Mouse (Mus musculus) 416B (cell line): ENCODE measurements around the gene Akr1b7.
"Not testable (repeated sequence)": the region's sequence is repeated elsewhere in the genome, so short reads cannot be mapped to it uniquely, and the experiment has no call there.

Experiments used
- DNase-seq: peaks from one replicate; pipeline ENCODE4 v3.0.0; 2011; ENCODE audit warnings: low read depth

Gene Akr1b7

DNA sequence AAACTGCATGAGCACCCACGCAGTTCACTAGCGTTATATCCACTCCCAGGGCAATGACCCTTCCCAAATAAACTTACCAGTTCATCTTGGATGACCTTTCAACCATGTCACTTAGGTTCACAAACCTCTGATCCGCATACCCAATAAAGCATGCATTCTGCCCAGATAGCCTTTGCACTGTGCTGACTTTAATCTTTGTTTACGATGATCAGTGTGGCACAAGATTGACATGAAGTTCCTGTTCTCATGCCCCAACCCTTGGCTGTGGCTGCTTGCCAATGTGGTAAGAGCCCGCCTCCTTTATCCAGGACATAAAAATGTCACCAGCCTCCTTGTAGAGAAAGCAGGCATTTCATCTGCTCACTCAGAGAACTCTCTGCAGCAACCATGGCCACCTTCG is at the start of gene Akr1b7:
Akr1b7 (plus strand) TSS at position 312 of the 400 bp plus-strand sequence.
- peak; percentile 43 for DNase-seq

DNA sequence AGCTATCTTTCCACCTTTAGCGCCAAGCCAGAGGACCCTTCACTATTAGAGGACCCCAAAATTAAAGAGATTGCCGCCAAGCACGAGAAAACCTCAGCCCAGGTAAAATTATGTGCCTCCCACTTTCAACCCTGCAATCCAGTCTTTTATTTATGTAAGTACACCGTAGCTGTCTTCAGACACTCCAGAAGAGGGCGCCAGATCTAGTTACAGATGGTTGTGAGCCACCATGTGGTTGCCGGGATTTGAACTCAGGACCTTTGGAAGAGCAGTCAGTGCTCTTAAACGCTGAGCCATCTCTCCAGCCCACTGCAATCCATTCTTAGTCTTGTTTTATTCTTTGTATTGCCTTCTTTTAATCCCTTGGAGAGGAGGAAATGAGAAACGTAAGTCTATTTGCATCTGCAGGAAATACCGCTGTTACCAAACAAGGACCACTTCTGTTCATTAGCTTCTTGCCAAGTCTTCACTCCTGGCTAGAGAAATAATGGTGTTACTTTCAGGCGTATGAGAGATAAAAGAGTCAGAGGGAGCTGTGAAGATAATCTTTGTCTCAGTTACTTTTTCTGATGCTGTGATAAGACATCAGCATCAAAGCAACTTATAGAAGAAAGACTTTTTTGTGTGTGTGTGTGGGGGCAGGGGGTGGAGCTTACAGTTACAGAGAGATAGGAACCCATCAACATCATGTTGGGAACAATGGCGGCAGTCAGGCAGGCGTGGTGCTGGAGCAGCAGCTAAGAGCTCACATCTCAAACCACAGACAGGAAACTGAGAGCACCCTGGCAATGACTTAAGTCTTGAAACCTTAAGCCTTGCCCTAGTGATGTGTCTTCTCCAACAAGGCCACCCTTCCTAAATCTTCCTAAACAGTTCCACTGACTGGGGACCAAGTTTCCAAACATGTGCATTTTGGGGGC is 47.7 kb upstream of the Akr1b7 start:
- peak; percentile 44 for DNase-seq

DNA sequence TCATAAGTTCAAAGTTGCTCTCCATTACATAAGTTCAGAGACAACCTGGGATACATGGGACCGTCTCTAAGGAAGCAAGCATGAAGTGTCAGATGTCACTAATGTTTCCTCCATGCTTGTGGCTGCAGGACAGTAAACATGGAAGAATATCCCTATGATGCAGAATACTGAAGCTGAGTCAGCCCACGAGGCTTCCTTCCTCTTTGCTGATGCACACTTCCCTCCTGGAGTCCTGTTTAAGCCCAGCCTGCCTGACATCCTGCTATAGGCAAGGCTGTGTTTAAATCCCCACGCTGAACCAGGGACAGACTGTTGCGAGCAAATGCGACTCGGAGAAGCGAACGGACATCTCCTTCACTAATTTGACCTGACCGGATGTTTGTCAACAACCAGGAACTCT is 44.1 kb upstream of the Akr1b7 start:
- DNase-seq, result peak; percentile 72

DNA sequence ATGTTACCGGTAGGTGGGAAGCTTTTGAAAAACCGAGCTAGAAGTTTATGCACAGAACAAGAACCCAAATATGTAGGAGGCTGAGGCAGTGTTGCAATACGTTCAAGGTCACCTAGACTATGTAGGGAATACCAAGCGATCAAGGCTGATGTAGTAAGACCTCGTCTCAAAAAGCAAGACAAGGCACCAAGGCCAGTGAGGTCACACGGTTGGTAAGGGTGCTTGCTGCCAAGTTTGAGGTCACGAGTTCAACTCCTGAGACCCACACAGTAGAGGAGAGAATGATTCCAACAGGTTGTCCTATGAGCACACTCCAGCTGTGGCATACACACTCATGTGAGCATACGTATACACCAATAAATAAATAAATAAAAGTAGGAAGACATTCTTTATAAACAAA is 42.1 kb upstream of the Akr1b7 start:
- DNase-seq, result no peak

DNA sequence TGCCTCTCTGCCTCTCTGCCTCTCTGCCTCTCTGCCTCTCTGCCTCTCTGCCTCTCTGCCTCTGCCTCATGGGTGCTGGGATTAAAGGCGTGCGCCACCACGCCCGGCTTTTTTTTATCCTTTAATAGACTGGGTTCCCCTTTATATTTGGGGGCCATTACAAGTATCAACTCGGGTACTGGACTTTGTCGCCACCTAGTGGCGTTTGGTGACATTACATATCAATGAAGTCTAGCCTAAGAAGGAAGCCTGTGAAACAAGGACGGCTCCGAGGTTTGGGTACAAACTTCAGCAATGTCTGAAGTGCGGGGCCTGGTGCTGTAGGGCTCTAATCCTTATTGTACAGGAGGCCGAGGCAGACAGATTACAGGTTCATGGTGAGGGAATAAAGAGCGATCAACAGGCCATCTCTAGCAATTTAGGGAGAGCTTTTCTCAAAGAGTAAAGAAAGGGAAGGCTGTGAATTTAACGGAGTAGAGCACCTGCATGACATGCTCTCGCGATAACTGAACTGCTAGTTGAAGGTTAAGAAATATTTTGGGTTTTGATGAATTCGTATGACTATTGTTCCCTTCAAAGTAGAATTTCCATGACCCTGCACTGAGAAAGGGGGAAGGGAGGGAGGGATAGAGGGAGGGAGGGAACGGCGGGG is 40.3 kb upstream of the Akr1b7 start:
- DNase-seq, result peak; percentile 94

DNA sequence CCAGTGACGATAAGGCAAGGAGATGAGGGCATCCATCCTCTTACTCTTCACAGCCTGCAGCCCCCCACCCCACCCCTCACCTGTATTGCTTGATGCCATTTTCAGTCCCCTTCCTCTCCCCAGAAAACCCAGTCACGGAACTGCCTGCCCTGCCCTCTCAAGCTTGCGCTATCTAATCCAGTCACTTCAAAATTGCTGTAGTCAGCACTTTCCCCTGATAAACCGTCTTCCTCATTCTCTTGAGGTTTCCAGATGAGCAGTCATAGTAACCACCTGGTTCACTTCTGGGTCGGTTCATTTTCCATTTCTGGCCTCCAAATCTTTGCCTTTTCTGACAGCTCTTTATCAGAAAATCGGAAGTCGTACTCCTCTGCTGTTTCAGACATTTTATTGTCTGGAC is 38.3 kb upstream of the Akr1b7 start:
- DNase-seq, result peak; percentile 67

DNA sequence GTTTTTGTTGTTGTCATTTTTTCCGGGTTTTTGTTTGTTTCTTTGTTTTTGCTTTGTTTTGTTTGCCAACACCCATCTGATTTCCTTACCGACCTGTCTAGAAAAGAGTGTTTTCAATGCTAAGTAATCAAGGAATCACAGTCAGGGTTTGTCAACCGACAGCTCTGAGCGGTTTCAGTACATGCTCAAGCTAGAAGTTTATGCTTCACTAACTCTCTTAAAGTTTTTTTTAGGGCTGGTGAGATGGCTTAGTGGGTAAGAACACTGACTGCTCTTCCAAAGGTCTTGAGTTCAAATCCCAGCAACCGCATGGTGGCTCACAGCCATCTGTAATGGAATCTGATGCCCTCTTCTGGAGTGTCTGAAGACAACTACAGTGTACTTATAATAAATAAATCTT is 36.2 kb upstream of the Akr1b7 start:
- not testable (repeated sequence) for DNase-seq

DNA sequence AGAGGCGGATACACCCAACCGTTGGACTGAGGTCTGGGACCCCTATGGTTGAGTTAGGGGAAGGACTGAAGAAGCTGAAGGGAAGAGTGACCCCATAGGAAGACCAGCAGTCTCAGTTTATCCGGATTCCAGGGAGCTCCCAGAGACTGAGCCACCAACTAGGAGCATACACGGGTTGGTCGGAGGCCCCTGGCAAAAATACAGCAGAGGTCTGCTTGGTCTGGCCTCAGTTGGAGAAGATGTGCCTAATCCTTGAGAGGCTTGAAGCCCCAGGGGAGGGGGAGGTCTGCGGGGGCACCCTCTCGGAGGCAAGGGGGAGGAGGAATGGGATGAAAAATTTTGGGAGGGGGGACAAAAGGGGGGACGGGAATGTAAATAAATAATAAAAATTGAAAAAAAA is 28.7 kb upstream of the Akr1b7 start:
- DNase-seq, result no peak

DNA sequence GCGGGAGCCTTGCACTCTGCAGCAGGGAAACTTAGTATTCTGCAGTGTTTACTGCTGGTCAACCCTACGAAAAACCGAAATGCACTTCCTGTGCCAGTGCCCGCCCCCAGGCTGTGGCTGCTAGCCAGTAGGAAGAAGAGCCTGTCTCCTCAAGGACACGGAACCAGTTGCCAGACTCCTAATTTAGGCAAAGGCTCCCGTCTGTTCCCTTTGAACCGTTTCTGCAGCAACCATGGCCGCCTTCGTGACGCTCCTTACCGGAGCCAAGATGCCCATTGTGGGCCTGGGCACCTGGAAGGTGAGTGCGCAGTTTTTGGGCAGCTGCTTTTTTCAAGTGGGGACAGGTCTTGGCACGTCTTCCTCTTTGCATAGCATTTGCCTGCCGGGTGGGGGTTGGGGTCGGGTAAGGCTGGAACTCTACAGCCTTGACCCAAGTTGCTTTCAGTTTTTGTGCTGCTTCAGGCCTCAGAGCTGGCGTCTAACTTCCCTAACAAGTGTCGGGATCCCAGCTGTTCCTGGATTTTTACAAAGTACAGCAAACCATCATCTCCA is 27.9 kb upstream of the Akr1b7 start, which contains the start of gene Akr1b10:
Akr1b10 (plus strand) TSS at position 109 of the 552 bp plus-strand sequence.
- DNase-seq, result peak; percentile 91

DNA sequence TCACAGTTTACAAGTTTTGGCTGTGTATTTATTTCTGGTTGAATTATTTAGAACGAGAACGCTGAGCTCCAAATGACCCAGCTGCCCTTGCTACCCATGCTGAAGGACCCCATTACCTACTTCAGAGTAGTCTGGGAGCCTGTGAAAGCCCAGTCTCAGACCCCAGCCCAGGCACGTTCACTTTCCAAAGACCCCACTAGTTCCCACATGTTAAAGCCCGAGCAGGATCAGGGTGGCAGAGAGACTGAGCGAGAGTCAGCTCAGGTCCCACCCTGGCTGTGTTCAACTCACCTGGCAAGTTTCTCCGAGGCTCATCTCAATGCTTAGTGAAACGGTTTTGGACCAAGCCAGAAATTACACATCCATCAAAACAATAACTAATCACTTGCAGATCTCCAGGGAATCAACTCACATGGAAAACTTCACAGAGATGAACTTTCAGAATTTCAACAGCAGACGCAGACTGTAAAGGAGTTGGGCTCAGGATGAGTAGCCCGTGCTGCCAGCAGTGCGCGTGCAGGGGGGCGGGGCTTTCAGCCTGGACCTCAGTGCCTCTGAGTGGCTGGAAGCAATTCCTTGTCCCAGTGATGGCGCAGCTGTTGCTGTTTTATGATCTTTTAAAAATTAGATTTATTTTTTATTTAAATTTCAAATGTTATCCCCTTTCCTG is 27.3 kb upstream of the Akr1b7 start:
- peak; percentile 47 for DNase-seq

DNA sequence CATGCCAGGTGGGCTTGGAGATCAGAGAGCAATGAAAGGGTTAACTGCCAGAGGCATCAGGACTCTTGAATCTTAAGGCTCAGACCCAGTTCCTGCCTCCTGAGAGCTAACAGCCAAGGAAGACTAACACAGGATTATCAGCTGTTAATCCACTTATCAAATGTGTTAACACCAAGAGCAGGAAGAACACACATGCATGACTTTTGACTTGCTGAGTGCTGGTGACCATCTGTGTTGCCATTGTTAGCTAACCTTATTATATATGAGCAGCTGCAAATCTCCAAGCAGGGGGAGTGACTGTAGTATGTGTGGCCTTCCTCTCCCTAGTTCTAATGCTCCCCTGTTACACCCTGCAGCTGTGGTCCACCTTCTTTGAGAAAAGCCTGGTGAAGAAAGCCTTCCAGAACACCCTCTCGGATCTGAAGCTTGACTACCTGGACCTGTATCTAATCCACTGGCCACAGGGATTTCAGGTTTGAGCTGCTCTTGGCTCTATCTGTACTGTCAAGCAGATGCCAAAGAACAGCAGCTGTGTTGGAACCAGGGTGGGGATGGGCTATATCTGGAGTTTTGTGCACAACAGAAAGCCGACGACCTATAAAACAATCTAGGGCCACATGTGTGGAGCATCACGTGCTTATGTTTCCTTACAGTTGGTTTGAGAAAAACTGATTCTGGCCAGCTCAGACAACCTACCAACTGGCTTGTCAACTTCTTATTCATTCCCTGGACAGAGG is 23.5 kb upstream of the Akr1b7 start:
- no peak for DNase-seq

DNA sequence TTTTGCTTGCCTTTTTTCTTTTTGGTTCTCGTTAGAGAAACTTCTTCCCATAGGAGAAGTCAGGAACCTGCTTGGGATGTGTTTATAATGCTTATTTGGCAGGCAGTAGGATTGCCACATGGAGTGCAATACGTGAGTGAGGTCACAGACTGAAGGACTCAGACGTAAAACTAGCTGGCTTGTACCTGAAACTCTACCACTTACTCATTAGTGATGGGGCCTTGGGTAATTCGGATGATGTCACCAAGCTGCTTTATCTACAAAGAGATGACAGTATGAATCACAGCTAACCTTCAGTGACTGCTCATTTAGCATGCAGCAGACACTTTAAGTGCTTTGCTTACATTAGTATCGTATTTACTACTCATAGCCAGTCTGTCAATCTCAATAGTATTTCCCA is 16.2 kb upstream of the Akr1b7 start:
- DNase-seq, result peak; percentile 24

DNA sequence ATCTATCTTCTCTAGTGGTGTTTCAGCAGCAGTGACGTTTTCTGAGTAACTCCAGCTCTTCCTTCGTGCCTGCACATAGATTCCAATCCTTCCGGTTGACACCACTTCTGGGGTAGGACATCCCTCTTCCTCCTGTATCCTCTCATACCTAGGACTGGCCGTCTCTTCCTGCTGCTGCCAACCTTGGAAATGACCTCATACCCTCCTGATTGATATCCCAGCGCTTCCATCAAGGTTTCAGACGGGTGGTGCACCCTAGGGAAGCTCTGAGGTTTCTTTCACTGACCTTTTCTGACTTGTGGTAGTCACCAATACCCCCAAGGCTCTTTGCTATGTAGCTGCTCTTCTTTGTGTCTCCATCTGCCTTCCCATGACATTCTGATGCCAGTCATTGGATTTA is 13.7 kb upstream of the Akr1b7 start:
- no peak for DNase-seq

DNA sequence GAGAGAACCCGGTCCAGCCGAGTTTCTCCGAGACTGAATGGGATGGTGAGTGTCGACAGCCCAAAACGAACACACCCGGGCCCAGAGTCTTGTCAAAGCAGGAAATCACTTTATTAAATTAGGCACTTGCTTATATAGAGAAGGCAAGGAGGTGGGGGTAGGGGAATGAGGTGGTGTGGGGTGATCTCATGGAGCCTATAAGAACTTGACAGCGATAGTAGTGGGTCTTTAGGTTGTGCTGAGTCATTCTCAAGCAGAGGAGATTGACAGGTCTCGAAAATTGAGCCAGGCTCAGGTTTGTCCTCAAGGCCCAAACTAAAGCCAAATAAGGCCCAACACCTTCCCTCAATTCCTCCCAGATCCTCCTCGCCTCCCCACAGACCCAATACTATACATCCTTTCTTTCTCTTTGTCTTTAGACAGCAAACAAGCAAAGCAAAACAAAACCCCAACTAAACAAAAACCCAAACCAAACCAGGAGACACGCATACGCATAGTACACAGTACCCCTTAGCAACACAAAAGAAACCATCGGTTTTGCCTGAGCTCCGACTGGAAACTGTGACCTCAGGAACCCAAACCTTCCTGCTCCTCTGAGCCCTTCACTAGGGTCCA is 12.4 kb upstream of the Akr1b7 start:
- DNase-seq, result peak; percentile 19

DNA sequence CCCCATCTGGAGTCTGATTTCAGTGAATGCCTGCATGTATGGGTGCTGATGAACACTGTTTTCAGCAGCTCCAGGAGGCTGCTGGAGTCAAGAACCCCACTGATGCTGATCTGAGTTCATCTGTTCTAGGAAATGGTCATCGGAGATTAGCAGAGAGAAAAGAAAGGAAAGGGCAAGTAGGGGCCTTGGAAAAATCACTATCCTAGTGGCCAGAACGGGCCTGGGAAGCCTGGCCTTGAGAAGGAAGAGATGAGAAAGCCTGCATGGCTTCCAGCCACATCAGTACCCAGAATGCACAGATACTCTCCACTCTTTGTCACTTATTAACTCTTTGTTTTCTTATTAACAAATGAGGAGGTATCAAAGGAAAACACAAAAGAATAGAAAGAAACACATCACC is 11.4 kb upstream of the Akr1b7 start:
- DNase-seq, result no peak

DNA sequence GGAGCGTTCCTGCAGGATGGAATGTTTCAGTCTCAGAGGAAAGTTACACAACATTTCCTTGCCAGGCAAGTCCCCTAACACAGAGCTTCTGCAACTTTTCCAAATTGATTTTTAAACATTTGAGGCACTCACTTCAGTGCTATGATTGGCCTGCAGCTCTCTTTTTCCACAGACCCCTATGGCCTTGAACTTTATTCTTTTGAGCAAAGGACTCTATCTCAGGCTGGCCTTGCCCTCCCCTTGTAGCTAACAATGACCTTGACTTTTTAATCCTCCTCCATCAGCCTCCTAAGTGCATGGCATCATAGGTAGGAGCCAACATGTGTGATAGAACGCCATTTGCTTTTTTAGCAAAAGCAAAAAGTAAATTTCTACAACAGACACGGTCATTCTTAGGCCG is 5.4 kb upstream of the Akr1b7 start:
- DNase-seq, result no peak

DNA sequence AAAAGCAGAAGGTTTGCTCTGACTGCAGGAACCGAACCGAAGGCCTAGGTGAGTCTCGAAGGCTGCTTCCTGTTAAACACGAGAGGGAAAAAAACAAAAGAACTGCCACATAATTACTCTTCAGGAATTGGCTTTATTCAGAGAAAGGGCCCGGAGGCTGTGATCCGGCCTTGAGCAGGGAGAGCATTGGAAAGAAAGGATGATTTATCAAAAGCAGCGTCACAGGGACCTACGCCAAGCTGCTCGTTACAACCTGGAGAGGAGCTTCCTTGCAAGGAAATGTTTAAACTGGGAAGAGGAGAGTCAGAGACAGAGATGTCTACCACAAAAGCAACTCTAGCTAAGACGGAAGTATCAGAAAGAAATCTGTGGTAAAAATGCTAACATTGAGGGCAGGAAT is 4.7 kb upstream of the Akr1b7 start:
- DNase-seq, result no peak

DNA sequence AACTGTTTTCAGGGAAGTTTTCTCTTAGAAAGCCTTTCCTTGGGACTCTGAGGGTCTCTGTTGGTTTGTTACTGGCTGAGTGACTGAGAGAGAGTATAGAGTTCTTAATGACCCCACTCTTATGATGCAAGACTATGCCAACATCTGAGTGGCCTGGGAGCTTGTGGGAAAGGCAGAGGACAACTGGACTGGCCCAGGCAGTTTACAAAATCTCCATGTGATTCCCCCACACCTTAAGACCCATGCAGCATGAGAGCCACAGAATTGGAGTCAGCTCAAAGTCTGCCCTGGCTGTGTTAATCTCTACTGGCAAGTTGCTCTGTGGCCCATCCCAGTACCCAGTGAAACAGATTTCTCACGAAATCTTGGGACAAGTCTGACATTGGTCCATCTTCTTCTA is 554 bp downstream of the Akr1b7 start:
- DNase-seq, result no peak

DNA sequence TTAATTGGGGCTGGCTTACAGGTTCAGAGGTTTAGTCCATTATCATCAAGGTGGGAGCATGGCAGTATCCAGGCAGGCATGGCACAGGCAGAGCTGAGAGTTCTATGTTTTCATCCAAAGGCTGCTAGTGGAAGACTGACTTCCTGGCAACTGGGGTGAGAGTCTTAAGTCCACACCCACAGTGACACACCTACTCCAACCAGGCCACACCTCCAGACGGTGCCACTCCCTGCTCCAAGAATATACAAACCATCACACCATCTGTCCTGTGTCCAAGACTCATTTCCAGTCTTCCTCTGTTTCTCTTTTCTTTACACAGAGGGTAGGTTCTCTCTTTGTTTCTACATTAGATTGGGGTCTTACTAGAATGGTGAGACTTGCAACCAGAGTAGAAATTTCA is 1.3 kb downstream of the Akr1b7 start:
- DNase-seq, result not testable (repeated sequence)

DNA sequence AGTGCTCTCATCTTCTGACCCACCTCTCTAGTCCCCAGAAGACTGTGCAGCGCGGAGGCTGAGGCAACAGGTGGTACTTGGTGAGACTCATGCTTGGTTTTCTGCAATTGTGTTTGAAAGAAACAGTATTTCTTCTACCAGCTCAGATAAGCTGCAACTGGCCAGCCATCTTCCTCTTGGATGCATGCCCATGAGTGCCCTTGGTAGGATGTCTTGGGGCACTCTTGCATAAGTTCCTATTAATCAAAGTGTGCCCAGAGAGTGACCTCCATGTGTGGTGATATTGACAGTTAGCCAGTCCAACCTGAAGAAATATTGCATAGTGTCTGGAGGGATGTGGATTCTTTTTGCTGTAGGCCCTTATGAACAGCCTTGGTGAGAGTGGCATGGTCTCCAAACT is 4.4 kb downstream of the Akr1b7 start:
- peak; percentile 57 for DNase-seq

DNA sequence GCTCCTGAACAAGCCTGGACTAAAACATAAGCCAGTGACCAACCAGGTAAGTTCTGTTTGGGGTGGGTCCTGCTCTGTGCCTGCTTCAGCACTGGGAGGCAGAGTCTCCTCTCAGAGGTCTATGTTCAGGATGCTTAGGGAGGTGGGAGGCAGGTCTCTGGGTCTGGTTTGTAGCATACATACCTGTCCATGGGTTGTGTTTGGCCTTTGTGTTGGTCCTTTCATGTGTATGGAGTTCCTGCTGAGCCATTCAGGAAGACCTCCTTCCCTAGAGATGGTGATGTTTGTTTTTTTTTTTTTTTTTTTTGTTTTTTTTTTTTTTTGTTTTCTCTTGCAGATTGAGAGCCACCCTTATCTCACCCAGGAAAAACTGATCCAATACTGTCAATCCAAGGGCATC is 6.9 kb downstream of the Akr1b7 start:
- no peak for DNase-seq
